Mouse (Mus musculus): ENCODE data around the gene Ccdc148.

GRCm38 (mm10) chr2:59197156-59197555 is 36.7 kb upstream of the Ccdc148 start:
- TF ChIP-seq USF1 (IDR thresholded peaks at IDR 0.05; ENCODE audit: low read depth) (no peak), CTCF (IDR thresholded peaks at IDR 0.05; ENCODE audit: control insufficient read depth, insufficient read depth, insufficient read length) (no peak), MAX (IDR thresholded peaks at IDR 0.05) (no peak)
